Mouse (Mus musculus) heart, adult 2 months (tissue): ENCODE data around the gene Rnf114.

Experiments used
- CTCF ChIP-seq: fragments of 200-600 bp; IDR thresholded peaks from 2 replicates; pipeline ENCODE4 v1.8.1; 2022; ENCODE audit warnings: antibody characterized with exemption, mild to moderate bottlenecking, moderate library complexity
- EP300 ChIP-seq: fragments of 200-500 bp; IDR thresholded peaks from 2 replicates; pipeline ENCODE4 v1.6.1; 2011; ENCODE audit warnings: low read depth, low read length, control low read depth; ENCODE audit not compliant: insufficient read depth

DNA sequence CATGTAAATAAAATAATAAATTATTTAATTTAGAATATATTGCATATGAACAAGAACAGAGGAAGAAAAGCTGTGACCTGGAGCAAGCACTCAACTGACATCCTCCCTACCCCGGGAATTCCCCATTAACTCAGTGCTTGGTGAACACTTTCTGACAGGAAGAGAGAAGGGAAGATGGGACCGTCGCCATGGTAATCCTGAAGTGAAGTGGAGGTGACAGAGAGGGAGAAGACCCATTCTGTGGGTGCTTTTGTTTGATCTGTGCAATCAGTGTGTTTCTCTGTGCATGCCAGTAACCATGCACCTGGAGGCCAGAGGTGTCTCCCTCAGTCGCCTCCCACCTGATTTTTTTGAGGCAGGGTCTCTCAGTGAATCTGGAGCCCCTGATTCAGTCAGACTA lies 59.8 kb downstream of the Rnf114 start:
- TF ChIP-seq CTCF (no peak), EP300 (no peak)
